Mouse (Mus musculus): ENCODE data around the gene Samhd1. TPM values are rescaled to one million over a fixed set of nuclear protein-coding genes. Genes with fewer than 3 reads are reported as not detected.
"Not testable (repeated sequence)": the region's sequence is repeated elsewhere in the genome, so short reads cannot be mapped to it uniquely, and the experiment has no call there.

The Samhd1 gene
- polyA plus RNA-seq, 1 experiment from 2014 or later, result 32.7 TPM

DNA sequence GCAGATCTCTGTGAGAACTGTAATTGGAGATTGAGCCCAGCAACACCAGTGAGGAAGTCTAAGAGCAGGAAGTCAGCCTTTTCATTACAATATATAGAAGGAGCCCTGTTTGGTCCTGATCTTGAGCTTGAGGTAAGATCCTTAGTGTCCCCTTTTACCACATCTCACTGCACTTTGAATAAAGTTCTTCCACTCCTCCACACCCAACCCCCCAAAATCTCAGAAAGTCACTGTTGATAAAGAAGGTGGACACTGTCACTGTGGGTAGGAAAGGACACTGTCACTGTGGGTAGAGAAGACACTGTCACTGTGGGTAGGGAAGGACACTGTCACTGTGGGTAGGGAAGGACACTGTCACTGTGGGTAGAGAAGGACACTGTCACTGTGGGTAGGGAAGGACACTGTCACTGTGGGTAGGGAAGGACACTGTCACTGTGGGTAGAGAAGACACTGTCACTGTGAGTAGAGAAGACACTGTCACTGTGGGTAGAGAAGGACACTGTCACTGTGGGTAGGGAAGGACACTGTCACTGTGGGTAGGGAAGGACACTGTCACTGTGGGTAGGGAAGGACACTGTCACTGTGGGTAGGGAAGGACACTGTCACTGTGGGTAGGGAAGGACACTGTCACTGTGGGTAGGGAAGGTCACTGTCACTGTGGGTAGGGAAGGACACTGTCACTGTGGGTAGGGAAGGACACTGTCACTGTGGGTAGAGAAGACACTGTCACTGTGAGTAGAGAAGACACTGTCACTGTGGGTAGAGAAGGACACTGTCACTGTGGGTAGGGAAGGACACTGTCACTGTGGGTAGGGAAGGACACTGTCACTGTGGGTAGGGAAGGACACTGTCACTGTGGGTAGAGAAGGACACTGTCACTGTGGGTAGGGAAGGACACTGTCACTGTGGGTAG, 30.5 kb upstream of the Samhd1 start:
- peaks cover 63% of the 10 kb centered on the region for H3K36me3 ChIP-seq (ENCODE audit: control insufficient read depth, insufficient read depth, low read length)
- not testable (repeated sequence) for H3K27ac ChIP-seq (ENCODE audit: low read depth, low read length); H3K27me3 ChIP-seq (ENCODE audit: control insufficient read depth, insufficient read depth, low read length); H3K9ac ChIP-seq (ENCODE audit: low read depth, low read length); H3K9me3 ChIP-seq (ENCODE audit: control insufficient read depth, low read length); H3K4me1 ChIP-seq (ENCODE audit: control insufficient read depth, insufficient read depth, low read length); H3K4me2 ChIP-seq (replicated peaks; ENCODE audit: low read depth, low read length); H3K4me3 ChIP-seq (ENCODE audit: low read length); ATAC-seq (ENCODE audit: low FRiP score, low TSS enrichment)

DNA sequence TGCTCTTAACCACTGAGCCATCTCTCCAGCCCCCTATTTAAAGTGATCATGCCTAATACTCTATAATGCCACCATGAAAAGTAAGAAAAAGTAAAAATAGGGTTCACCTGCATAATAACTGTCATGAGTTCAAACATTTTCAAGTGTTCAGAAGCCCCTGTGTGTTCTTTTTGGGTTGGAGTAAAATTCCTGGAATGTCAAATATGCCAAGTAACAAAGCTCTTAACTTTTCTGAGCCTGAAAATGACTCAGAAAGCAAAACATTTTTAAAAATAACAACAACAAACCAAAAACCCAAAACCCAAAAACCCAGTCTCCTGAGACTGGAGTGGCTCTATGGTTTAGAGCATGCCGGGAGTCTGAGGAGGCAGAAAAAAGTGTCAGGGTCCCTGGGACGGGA, 29.0 kb upstream of the Samhd1 start:
- ATAC-seq (ENCODE audit: low FRiP score, low TSS enrichment), result no peak
- Histone ChIP-seq H3K36me3 (ENCODE audit: control insufficient read depth, insufficient read depth, low read length) (peaks cover 64% of the 10 kb centered on the region), H3K9me3 (ENCODE audit: control insufficient read depth, low read length) (no peaks in the 10 kb centered on the region), H3K27ac (ENCODE audit: low read depth, low read length) (no peak overlapping the region), H3K9ac (ENCODE audit: low read depth, low read length) (no peak overlapping the region), H3K4me1 (ENCODE audit: control insufficient read depth, insufficient read depth, low read length) (no peaks in the 10 kb centered on the region), H3K4me3 (ENCODE audit: low read length) (no peak overlapping the region), H3K27me3 (ENCODE audit: control insufficient read depth, insufficient read depth, low read length) (no peaks in the 10 kb centered on the region), H3K4me2 (replicated peaks; ENCODE audit: low read depth, low read length) (no peak overlapping the region)
- 95% methylated on average over 2 of the region's 2 CpGs for WGBS

DNA sequence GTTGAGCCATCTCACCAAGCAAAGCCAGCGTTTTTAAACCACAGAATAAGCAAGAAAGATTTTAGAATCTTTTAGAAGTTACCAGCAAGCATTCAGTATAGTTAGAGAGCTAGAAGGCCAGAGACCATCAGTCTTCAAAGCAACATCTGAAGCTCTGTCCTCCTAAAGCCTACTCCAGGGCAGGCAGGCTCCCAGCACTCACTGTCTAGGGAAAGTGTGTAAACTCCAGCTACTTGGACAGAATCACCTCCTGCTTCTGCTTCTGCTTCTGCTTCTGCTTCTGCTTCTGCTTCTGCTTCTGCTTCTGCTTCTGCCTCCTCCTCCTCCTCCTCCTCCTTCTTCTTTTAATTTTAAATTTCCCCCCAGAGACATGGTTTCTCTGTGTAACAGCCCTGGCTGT, 21.0 kb upstream of the Samhd1 start:
- H3K36me3 ChIP-seq (ENCODE audit: control insufficient read depth, insufficient read depth, low read length), result peaks cover 61% of the 10 kb centered on the region

DNA sequence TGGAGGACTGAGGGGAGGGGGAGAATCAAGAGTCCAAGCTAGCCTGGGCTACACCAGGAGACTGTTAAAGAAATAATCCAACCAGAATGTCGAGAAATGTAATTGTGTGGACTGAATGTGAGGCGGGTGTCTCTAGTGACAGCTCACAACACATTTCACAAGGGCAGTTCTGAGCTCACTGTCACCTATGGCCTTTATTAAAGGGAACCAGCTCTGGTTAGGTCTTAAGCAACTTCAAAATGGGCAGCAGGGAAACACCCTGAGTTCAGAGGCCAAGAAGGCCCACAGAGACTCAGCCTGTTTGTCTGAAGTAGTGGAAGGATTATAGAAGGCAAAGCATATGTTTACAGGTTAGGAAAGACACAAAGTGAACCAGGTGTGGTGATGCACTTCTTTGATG, 18.2 kb upstream of the Samhd1 start:
- H3K27ac ChIP-seq (ENCODE audit: low read depth, low read length), result no peak overlapping the region
- no peaks in the 10 kb centered on the region for H3K27me3 ChIP-seq (ENCODE audit: control insufficient read depth, insufficient read depth, low read length)
- 87% methylated on average over 2 of the region's 2 CpGs for WGBS
- no peaks in the 10 kb centered on the region for H3K4me1 ChIP-seq (ENCODE audit: control insufficient read depth, insufficient read depth, low read length)
- no peaks in the 10 kb centered on the region for H3K9me3 ChIP-seq (ENCODE audit: control insufficient read depth, low read length)
- no peak overlapping the region for H3K4me3 ChIP-seq (ENCODE audit: low read length)
- H3K9ac ChIP-seq (ENCODE audit: low read depth, low read length), result no peak overlapping the region
- H3K36me3 ChIP-seq (ENCODE audit: control insufficient read depth, insufficient read depth, low read length), result peaks cover 64% of the 10 kb centered on the region
- no peak for ATAC-seq (ENCODE audit: low FRiP score, low TSS enrichment)
- H3K4me2 ChIP-seq (replicated peaks; ENCODE audit: low read depth, low read length), result no peak overlapping the region

More for the DNA sequence above, 21.0 kb upstream of the Samhd1 start:
- Histone ChIP-seq H3K27ac (ENCODE audit: low read depth, low read length) (no peak overlapping the region), H3K4me2 (replicated peaks; ENCODE audit: low read depth, low read length) (no peak overlapping the region), H3K4me1 (ENCODE audit: control insufficient read depth, insufficient read depth, low read length) (no peaks in the 10 kb centered on the region), H3K4me3 (ENCODE audit: low read length) (no peak overlapping the region), H3K27me3 (ENCODE audit: control insufficient read depth, insufficient read depth, low read length) (no peaks in the 10 kb centered on the region), H3K9ac (ENCODE audit: low read depth, low read length) (no peak overlapping the region), H3K9me3 (ENCODE audit: control insufficient read depth, low read length) (no peaks in the 10 kb centered on the region)
- ATAC-seq (ENCODE audit: low FRiP score, low TSS enrichment), result no peak
- WGBS, result 90% methylated on average over 1 of the region's 1 CpGs

DNA sequence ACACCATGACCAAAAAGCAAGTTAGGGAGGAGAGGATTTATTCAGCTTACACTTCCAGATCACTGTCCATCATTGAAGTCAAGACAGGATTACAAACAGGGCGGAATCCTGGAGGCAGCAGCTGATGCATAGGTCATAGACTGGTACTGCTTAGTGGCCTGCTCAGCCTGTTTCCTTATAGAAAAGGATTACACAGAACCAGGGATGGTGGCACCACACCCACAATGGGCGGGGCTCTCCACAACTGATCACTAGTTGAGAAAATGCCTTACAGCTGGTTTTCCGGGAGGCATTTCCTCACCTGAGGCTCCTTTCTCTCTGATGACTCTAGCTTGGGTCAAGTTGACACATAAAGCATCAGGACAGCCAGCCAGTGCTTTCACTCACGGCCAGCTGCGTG, 13.4 kb upstream of the Samhd1 start:
- WGBS, result 92% methylated on average over 5 of the region's 5 CpGs
- no peak for ATAC-seq (ENCODE audit: low FRiP score, low TSS enrichment)
- Histone ChIP-seq H3K4me2 (replicated peaks; ENCODE audit: low read depth, low read length) (no peak overlapping the region), H3K27ac (ENCODE audit: low read depth, low read length) (no peak overlapping the region), H3K4me1 (ENCODE audit: control insufficient read depth, insufficient read depth, low read length) (no peaks in the 10 kb centered on the region), H3K36me3 (ENCODE audit: control insufficient read depth, insufficient read depth, low read length) (peaks cover 65% of the 10 kb centered on the region), H3K27me3 (ENCODE audit: control insufficient read depth, insufficient read depth, low read length) (no peaks in the 10 kb centered on the region), H3K4me3 (ENCODE audit: low read length) (no peak overlapping the region), H3K9me3 (ENCODE audit: control insufficient read depth, low read length) (no peaks in the 10 kb centered on the region), H3K9ac (ENCODE audit: low read depth, low read length) (no peak overlapping the region)

DNA sequence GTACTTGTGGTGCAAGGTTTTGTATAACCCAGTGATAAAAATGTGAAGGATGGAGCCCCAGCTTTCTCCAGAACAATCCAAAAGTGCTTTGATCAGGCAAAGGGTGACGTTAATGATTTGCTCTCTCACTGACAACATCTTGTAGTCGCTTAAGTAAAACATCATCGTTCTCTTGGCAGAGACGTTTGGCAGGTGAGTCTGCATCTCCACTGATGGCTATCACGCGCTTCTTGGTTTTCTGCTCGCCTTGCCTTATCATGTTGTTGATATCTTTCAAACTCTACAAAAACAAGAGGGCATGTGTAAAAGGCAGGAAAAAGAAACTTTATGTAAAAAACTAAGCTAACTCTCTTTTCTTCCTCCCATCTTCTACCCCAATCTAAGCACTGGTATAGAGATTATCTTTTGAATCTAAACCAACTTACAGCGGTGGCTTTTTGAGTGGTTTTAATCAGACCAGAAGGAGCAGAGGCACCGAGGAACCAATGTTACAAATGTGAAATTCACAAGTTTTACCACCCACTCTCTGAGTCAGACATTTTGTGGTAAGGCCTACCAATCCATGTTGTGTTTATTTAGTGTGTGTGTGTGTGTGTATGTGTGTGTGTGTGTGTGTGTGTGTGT, 12.4 kb upstream of the Samhd1 start:
- H3K27ac ChIP-seq (ENCODE audit: low read depth, low read length), result no peak overlapping the region
- H3K4me1 ChIP-seq (ENCODE audit: control insufficient read depth, insufficient read depth, low read length), result no peaks in the 10 kb centered on the region
- H3K9me3 ChIP-seq (ENCODE audit: control insufficient read depth, low read length), result no peaks in the 10 kb centered on the region
- no peak overlapping the region for H3K4me2 ChIP-seq (replicated peaks; ENCODE audit: low read depth, low read length)
- WGBS, result 80% methylated on average over 9 of the region's 9 CpGs
- H3K9ac ChIP-seq (ENCODE audit: low read depth, low read length), result no peak overlapping the region
- no peak overlapping the region for H3K4me3 ChIP-seq (ENCODE audit: low read length)
- peaks cover 58% of the 10 kb centered on the region for H3K36me3 ChIP-seq (ENCODE audit: control insufficient read depth, insufficient read depth, low read length)
- ATAC-seq (ENCODE audit: low FRiP score, low TSS enrichment), result no peak
- no peaks in the 10 kb centered on the region for H3K27me3 ChIP-seq (ENCODE audit: control insufficient read depth, insufficient read depth, low read length)

DNA sequence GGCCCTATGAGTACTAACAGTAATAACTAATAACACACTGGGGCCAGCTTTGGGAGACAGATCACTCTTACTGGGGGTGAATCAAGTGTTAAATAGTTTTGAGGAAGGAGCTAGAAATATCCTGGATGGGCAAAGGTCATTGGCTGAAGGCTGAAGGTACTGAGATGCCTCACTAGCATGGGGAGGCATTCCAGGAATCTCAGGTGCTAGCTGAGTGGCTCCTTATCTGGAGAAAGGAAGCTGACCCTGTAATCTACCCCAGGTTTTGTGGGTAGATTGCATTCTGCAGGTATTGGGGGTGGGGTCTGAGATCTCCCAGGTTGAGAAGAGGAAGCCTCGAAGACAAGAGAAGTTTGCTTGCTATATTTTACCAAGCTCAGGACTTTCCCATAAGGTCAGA, 10.1 kb upstream of the Samhd1 start:
- 83% methylated on average over 1 of the region's 1 CpGs for WGBS
- no peak for ATAC-seq (ENCODE audit: low FRiP score, low TSS enrichment)
- no peak overlapping the region for H3K9ac ChIP-seq (ENCODE audit: low read depth, low read length)

DNA sequence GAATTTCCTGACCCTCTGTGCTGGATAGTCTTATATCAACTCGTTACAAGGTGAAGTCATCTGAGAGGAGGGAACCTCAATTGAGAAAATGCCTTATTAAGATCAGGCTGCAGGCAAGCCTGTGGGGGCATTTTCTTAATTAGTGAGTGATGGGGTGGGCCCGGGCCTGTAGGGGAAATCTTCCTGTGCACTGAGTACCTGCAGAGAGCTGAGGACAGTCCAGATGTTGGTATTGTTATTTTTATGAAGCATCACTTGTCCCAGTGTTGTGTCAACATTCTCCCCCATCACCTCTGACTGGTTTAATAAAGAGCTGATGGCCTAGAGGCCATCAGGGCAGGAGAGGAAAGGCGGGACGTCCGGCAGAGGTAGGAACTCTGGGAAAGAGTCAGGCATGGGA, 9.1 kb upstream of the Samhd1 start:
- Histone ChIP-seq H3K27ac (ENCODE audit: low read depth, low read length) (no peak overlapping the region), H3K9ac (ENCODE audit: low read depth, low read length) (no peak overlapping the region), H3K4me2 (replicated peaks; ENCODE audit: low read depth, low read length) (no peak overlapping the region), H3K36me3 (ENCODE audit: control insufficient read depth, insufficient read depth, low read length) (peaks cover 24% of the 10 kb centered on the region), H3K4me3 (ENCODE audit: low read length) (no peak overlapping the region), H3K4me1 (ENCODE audit: control insufficient read depth, insufficient read depth, low read length) (no peaks in the 10 kb centered on the region), H3K27me3 (ENCODE audit: control insufficient read depth, insufficient read depth, low read length) (no peaks in the 10 kb centered on the region), H3K9me3 (ENCODE audit: control insufficient read depth, low read length) (0 out of 2 replicates have a peak, but pooled peaks cover 3% of the 10 kb centered on the region)
- ATAC-seq (ENCODE audit: low FRiP score, low TSS enrichment), result no peak
- WGBS, result 72% methylated on average over 5 of the region's 5 CpGs

More for the DNA sequence above, 10.1 kb upstream of the Samhd1 start:
- no peaks in the 10 kb centered on the region for H3K4me1 ChIP-seq (ENCODE audit: control insufficient read depth, insufficient read depth, low read length)
- H3K4me2 ChIP-seq (replicated peaks; ENCODE audit: low read depth, low read length), result no peak overlapping the region
- H3K27ac ChIP-seq (ENCODE audit: low read depth, low read length), result no peak overlapping the region
- no peaks in the 10 kb centered on the region for H3K9me3 ChIP-seq (ENCODE audit: control insufficient read depth, low read length)
- H3K36me3 ChIP-seq (ENCODE audit: control insufficient read depth, insufficient read depth, low read length), result peaks cover 35% of the 10 kb centered on the region
- H3K27me3 ChIP-seq (ENCODE audit: control insufficient read depth, insufficient read depth, low read length), result no peaks in the 10 kb centered on the region
- H3K4me3 ChIP-seq (ENCODE audit: low read length), result no peak overlapping the region

DNA sequence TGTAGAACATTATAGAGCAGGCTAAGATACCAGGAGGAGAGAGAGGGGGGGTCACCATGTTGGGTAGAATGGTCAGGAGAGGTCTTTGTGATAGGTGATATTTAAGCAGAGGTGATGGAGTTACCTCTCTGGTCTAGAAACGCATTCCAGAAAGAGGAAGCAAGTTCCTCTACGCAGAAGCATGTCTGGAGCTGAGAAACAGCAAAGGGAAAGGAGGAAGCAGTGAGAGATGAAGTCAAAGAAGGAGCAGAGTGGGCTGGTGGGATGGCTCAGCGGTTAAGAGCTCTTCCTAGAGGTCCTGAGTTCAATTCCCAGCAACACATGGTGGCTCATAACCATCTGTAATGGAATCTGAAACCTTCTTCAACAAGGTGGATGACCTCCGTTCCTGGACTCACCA, 6.9 kb upstream of the Samhd1 start:
- Histone ChIP-seq H3K36me3 (ENCODE audit: control insufficient read depth, insufficient read depth, low read length) (peaks cover 10% of the 10 kb centered on the region; the same call in 1 of the 2 replicates), H3K4me1 (ENCODE audit: control insufficient read depth, insufficient read depth, low read length) (no peaks in the 10 kb centered on the region), H3K4me3 (ENCODE audit: low read length) (no peak overlapping the region), H3K9ac (ENCODE audit: low read depth, low read length) (no peak overlapping the region), H3K4me2 (replicated peaks; ENCODE audit: low read depth, low read length) (no peak overlapping the region), H3K9me3 (ENCODE audit: control insufficient read depth, low read length) (0 out of 2 replicates have a peak, but pooled peaks cover 3% of the 10 kb centered on the region), H3K27ac (ENCODE audit: low read depth, low read length) (no peak overlapping the region), H3K27me3 (ENCODE audit: control insufficient read depth, insufficient read depth, low read length) (no peaks in the 10 kb centered on the region)
- ATAC-seq (ENCODE audit: low FRiP score, low TSS enrichment), result no peak
- 88% methylated on average over 4 of the region's 4 CpGs for WGBS

Measured in kidney, embryonic 14.5 days (tissue).